15 mouse cellular contexts compared by ENCODE assay signal in genomic region chr2:77775247-77775880, GRCm38 (mm10). TPM values are rescaled to one million over a fixed set of nuclear protein-coding genes. Genes with fewer than 3 reads are reported as not detected.
DNase-seq lines count a peak whose midpoint lies in the region; ATAC-seq and TF ChIP-seq lines count a peak whose summit lies in the region.
"Had no signal": no experiment of that assay in that cellular context is flagged by ENCODE, and none has a peak within 500 bp of the region (broad histone marks: within the 10 kb centered on the region; RNA-seq: fewer than 3 reads in every experiment).

No protein-coding gene starts in this region.

- H3K4me2 ChIP-seq in heart, embryonic 11.5 days: no peak overlapping the region
- no peak overlapping the region for H3K4me2 ChIP-seq in lung, postnatal 0 days (replicated peaks; ENCODE audit: low read depth, low read length)
- peak overlapping the region; percentile 13 for H3K4me2 ChIP-seq in midbrain, embryonic 16.5 days (ENCODE audit: low read length)
- H3K4me2 ChIP-seq: intestine, embryonic 15.5 days; limb, embryonic 15.5 days; neural tube, embryonic 13.5 days; stomach, embryonic 15.5 days had no signal

- WGBS in heart, embryonic 11.5 days (ENCODE audit: insufficient replicate concordance): 68% methylated on average over 15 of the region's 15 CpGs
- WGBS in lung, postnatal 0 days: 70% methylated on average over 15 of the region's 15 CpGs
- WGBS in midbrain, embryonic 16.5 days: 36% methylated on average over 15 of the region's 15 CpGs

- H3K9me3 ChIP-seq in heart, embryonic 11.5 days (replicated peaks; ENCODE audit: control insufficient read depth, low read length): no peaks in the 10 kb centered on the region
- no peaks in the 10 kb centered on the region for H3K9me3 ChIP-seq in lung, postnatal 0 days (ENCODE audit: low read length)
- H3K9me3 ChIP-seq in midbrain, embryonic 16.5 days (replicated peaks; ENCODE audit: control insufficient read depth, low read length, poor library complexity, severe bottlenecking): no peaks in the 10 kb centered on the region
- H3K9me3 ChIP-seq: intestine, embryonic 15.5 days; limb, embryonic 15.5 days; neural tube, embryonic 13.5 days; stomach, embryonic 15.5 days had no signal

- no peaks in the 10 kb centered on the region for H3K4me1 ChIP-seq in heart, embryonic 11.5 days (ENCODE audit: control insufficient read depth, insufficient read depth, low read length)
- H3K4me1 ChIP-seq in lung, postnatal 0 days (ENCODE audit: insufficient read depth, low read depth, low read length): no peaks in the 10 kb centered on the region
- H3K4me1 ChIP-seq in midbrain, embryonic 16.5 days (ENCODE audit: control insufficient read depth, insufficient read depth, low read length): peaks cover 9% of the 10 kb centered on the region; the same call in 1 of the 2 replicates
- H3K4me1 ChIP-seq: intestine, embryonic 15.5 days; stomach, embryonic 15.5 days had no signal

- H3K36me3 ChIP-seq in heart, embryonic 11.5 days (ENCODE audit: control insufficient read depth, insufficient read depth, low read length): no peaks in the 10 kb centered on the region
- no peaks in the 10 kb centered on the region for H3K36me3 ChIP-seq in lung, postnatal 0 days (ENCODE audit: insufficient read depth, low read length)
- H3K36me3 ChIP-seq in midbrain, embryonic 16.5 days (ENCODE audit: control insufficient read depth, insufficient read depth, low read length): no peaks in the 10 kb centered on the region
- H3K36me3 ChIP-seq: intestine, embryonic 15.5 days; limb, embryonic 15.5 days; neural tube, embryonic 13.5 days; stomach, embryonic 15.5 days had no signal

- intact Hi-C loops in heart, postnatal 10 days (cut with DNase I): no loop called here

- no peaks in the 10 kb centered on the region for H3K27me3 ChIP-seq in heart, embryonic 11.5 days (ENCODE audit: control insufficient read depth, insufficient read depth, low read length)
- no peaks in the 10 kb centered on the region for H3K27me3 ChIP-seq in lung, postnatal 0 days (replicated peaks; ENCODE audit: insufficient read depth, low read length)
- H3K27me3 ChIP-seq in midbrain, embryonic 16.5 days (ENCODE audit: control insufficient read depth, insufficient read depth, low read depth, low read length): no peaks in the 10 kb centered on the region
- H3K27me3 ChIP-seq: intestine, embryonic 15.5 days; limb, embryonic 15.5 days; neural tube, embryonic 13.5 days; stomach, embryonic 15.5 days had no signal

- no peak for TF ChIP-seq EP300 in lung, postnatal 0 days (IDR thresholded peaks at IDR 0.05)

- H3K27ac ChIP-seq in heart, embryonic 11.5 days (ENCODE audit: low read depth, low read length): no peak overlapping the region
- no peak overlapping the region for H3K27ac ChIP-seq in lung, postnatal 0 days (ENCODE audit: low read length)
- H3K27ac ChIP-seq in midbrain, embryonic 16.5 days (ENCODE audit: low read length): no peak overlapping the region
- H3K27ac ChIP-seq: intestine, embryonic 15.5 days; limb, embryonic 15.5 days; neural tube, embryonic 13.5 days; stomach, embryonic 15.5 days had no signal

- H3K9ac ChIP-seq in heart, embryonic 11.5 days (ENCODE audit: low read depth, low read length): no peak overlapping the region
- no peak overlapping the region for H3K9ac ChIP-seq in lung, postnatal 0 days (replicated peaks; ENCODE audit: low read depth)
- no peak overlapping the region for H3K9ac ChIP-seq in midbrain, embryonic 16.5 days (ENCODE audit: low read depth, low read length)
- H3K9ac ChIP-seq: intestine, embryonic 15.5 days; limb, embryonic 15.5 days; neural tube, embryonic 13.5 days; stomach, embryonic 15.5 days had no signal

- ATAC-seq in heart, embryonic 11.5 days (replicated peaks; ENCODE audit: insufficient number of reproducible peaks, low FRiP score, low TSS enrichment): no peak
- ATAC-seq in lung, postnatal 0 days: peak; percentile 38; the same call in 1 of the 2 replicates
- peak; percentile 83 for ATAC-seq in midbrain, embryonic 16.5 days
- ATAC-seq: intestine, embryonic 15.5 days had no signal

- no peak overlapping the region for H3K4me3 ChIP-seq in heart, embryonic 11.5 days (ENCODE audit: low read depth, low read length)
- no peak overlapping the region for H3K4me3 ChIP-seq in lung, postnatal 0 days (ENCODE audit: low read depth, low read length)
- H3K4me3 ChIP-seq in midbrain, embryonic 16.5 days (ENCODE audit: low read depth, low read length): no peak overlapping the region
- H3K4me3 ChIP-seq: gastrocnemius, adult 2 months; intestine, embryonic 15.5 days; limb, embryonic 15.5 days; neural tube, embryonic 13.5 days; stomach, embryonic 15.5 days had no signal

- no peak for TF ChIP-seq CTCF in lung, postnatal 0 days (IDR thresholded peaks at IDR 0.05)

- DNase-seq in cerebellum, postnatal 10 days: peak; percentile 40 to 44
- no peak for DNase-seq in cerebellum, adult 11 months
- peak; percentile 17 to 28 for DNase-seq in heart, postnatal 10 days
- peak; percentile 31 for DNase-seq in lung, postnatal 0 days (ENCODE audit: low spot score)
- DNase-seq in lung, adult 18-20 months: no peak
- no peak for DNase-seq in spleen, postnatal 14 days (ENCODE audit: low spot score in 2 of 2)
- DNase-seq: cerebellum, postnatal 14 days; gastrocnemius, adult 2 months had no signal

RNA-seq across cellular contexts. Expression of gene Zfp385b, which starts 44.1 kb away (rescaled TPM):
- 1 to 10 TPM; 6.7 to 7.1 TPM for total RNA-seq in heart, postnatal 10 days (2021)
- 3.2 and 3.8 TPM in 2 replicates for polyA plus RNA-seq in heart, embryonic 11.5 days (2014; fragmentation: Nextera tagmentation; extraction: Ambion mirVana)
- polyA plus RNA-seq in lung, postnatal 0 days (2015; fragmentation: Nextera tagmentation; extraction: Ambion mirVana): 13.9 and 15.8 TPM in 2 replicates
- polyA plus RNA-seq in midbrain, embryonic 16.5 days (2015; fragmentation: Nextera tagmentation; extraction: Ambion mirVana): 12.2 and 15.3 TPM in 2 replicates
- total RNA-seq: megakaryocyte, adult 5-6 weeks had no signal

Comparison
In these comparisons a context has a peak if more than half of its experiments do, and no peak if none do; other contexts are left out.
1. DNase-seq: peak in cerebellum, postnatal 10 days (2 of 2), heart, postnatal 10 days (2 of 2) and lung, postnatal 0 days (single experiment); none in cerebellum, adult 11 months (single experiment), lung, adult 18-20 months (0 of 2) and spleen, postnatal 14 days (0 of 2).